22 mouse cellular contexts compared by ENCODE assay signal in the genomic region with DNA sequence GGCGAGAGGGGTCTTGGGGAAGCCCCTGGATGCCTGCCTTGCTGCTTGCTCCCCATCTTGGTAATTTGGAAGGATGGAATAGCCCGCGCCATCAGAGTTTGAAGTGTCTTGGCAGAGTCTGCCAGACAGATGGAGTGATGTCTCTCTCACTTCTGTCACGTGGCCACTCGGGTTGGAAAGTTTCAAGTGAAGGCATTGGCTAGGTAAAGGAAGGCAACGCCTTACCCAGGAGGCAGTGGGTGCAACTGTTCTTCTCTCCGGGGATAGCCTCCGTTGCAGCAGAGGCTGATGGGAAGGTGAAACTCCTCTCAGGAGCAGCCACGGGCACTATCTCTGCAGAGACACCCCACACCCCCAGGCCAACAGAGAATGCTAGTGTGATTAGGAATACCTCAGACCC. TPM values are rescaled to one million over a fixed set of nuclear protein-coding genes. Genes with fewer than 3 reads are reported as not detected.
A peak's percentile ranks its signal among the peaks of the same experiment; 100 is the strongest.
DNase-seq lines count a peak whose midpoint lies in the region; TF ChIP-seq lines count a peak whose summit lies in the region.
"Had no signal": no experiment of that assay in that cellular context is flagged by ENCODE, and none has a peak within 500 bp of the region (broad histone marks: within the 10 kb centered on the region; RNA-seq: fewer than 3 reads in every experiment).

No protein-coding gene starts in this region.

- TF ChIP-seq CTCF in C2C12 (IDR thresholded peaks at IDR 0.05; ENCODE audit: control insufficient read depth, insufficient read depth, insufficient read length): no peak
- no peak for TF ChIP-seq CTCF in CH12.LX (conservative IDR thresholded peaks at IDR 0.05 in 1 of 2, IDR thresholded peaks at IDR 0.05 in 1 of 2; ENCODE audit: low read depth in 2 of 2, low read length in 2 of 2)

- no peak overlapping the region for H3K27ac ChIP-seq in CH12.LX (ENCODE audit: insufficient read depth, low read depth)
- H3K27ac ChIP-seq: hindbrain, embryonic 12.5 days; limb, embryonic 15.5 days; stomach, postnatal 0 days had no signal

- no peaks in the 10 kb centered on the region for H3K27me3 ChIP-seq in C2C12 (ENCODE audit: control insufficient read depth, insufficient read depth, insufficient read length)
- H3K27me3 ChIP-seq in CH12.LX (replicated peaks): no peaks in the 10 kb centered on the region

- H3K9ac ChIP-seq in CH12.LX (ENCODE audit: insufficient read depth, low read depth): peak overlapping the region; percentile 25
- H3K9ac ChIP-seq: hindbrain, embryonic 12.5 days; limb, embryonic 15.5 days had no signal

- peak; percentile 12 to 20 for DNase-seq in left cerebral cortex, postnatal 14 days (ENCODE audit: low spot score in 2 of 2)
- DNase-seq in left cerebral cortex, adult 11 months (ENCODE audit: low spot score): no peak
- DNase-seq in CH12.LX (ENCODE audit: extremely low read depth): peak; percentile 56
- peak; percentile 75 for DNase-seq in cerebellum, adult 9-10 months
- no peak for DNase-seq in heart, adult 8-10 months (ENCODE audit: low spot score)
- DNase-seq in urinary bladder, postnatal 4 days (ENCODE audit: low spot score in 2 of 2): no peak
- DNase-seq: adrenal gland, postnatal 10 days; gastrocnemius, postnatal 36 days; kidney, postnatal 4 days; right cerebral cortex, adult 18-20 months; thymus, postnatal 25 days had no signal

- no peaks in the 10 kb centered on the region for H3K79me3 ChIP-seq in C2C12 (ENCODE audit: low read depth)

- dilution Hi-C loops in CH12.LX (cut with MboI; ENCODE audit: extremely low pct_ligation_motif_present, extremely low pct_unique_long_range_greater_than_20kb, low sequenced_read_pairs): no loop called here

- in situ Hi-C loops in CH12.LX (cut with MboI; ENCODE audit: low pct_ligation_motif_present, low pct_unique_long_range_greater_than_20kb, low sequenced_read_pairs): no loop called here

- H3K79me2 ChIP-seq in C2C12 (ENCODE audit: control insufficient read depth, insufficient read depth) (no peaks in the 10 kb centered on the region), CH12.LX (replicated peaks; ENCODE audit: control insufficient read depth, extremely low read depth, insufficient read depth, poor library complexity, severe bottlenecking) (no peaks in the 10 kb centered on the region)

- no peak for TF ChIP-seq EP300 in CH12.LX (IDR thresholded peaks at IDR 0.05; ENCODE audit: low read length)

- TF ChIP-seq RAD21 in CH12.LX (IDR thresholded peaks at IDR 0.05; ENCODE audit: low read depth, low read length): no peak

- H3K36me3 ChIP-seq in C2C12 (ENCODE audit: control insufficient read depth, insufficient read depth) (no peaks in the 10 kb centered on the region), CH12.LX (replicated peaks in 1 of 2; ENCODE audit: control insufficient read depth in 1 of 2, insufficient read depth in 1 of 2, low read length in 1 of 2) (no peaks in the 10 kb centered on the region)
- H3K36me3 ChIP-seq: hindbrain, embryonic 12.5 days; limb, embryonic 15.5 days had no signal

- peak overlapping the region; percentile 14 for H3K4me2 ChIP-seq in CH12.LX (ENCODE audit: insufficient read depth, low read depth, poor library complexity, severe bottlenecking)
- H3K4me2 ChIP-seq: hindbrain, embryonic 12.5 days; limb, embryonic 15.5 days had no signal

- H3K4me1 ChIP-seq in CH12.LX (ENCODE audit: control insufficient read depth in 1 of 2, insufficient read depth in 2 of 2): peaks cover 11 to 31% of the 10 kb centered on the region in 2 experiments; a peak in 3 of 4 replicates
- H3K4me1 ChIP-seq: hindbrain, embryonic 12.5 days; limb, embryonic 15.5 days had no signal

- intact Hi-C loops in left cerebral cortex, postnatal 14 days (cut with DNase I): no loop called here

- TF ChIP-seq POLR2A in CH12.LX (IDR thresholded peaks at IDR 0.05; ENCODE audit: low read depth, low read length): peak; percentile 77

- no peaks in the 10 kb centered on the region for H3K9me3 ChIP-seq in CH12.LX (replicated peaks; ENCODE audit: low read length)
- H3K9me3 ChIP-seq: hindbrain, embryonic 12.5 days; limb, embryonic 15.5 days had no signal

- no peak overlapping the region for H3K4me3 ChIP-seq in C2C12 (ENCODE audit: insufficient read depth, poor library complexity, severe bottlenecking)
- peak overlapping the region in 2 of 3 experiments; percentile 14 to 25 for H3K4me3 ChIP-seq in CH12.LX (replicated peaks in 1 of 3; ENCODE audit: low read depth in 2 of 3, low read length in 2 of 3, poor library complexity in 1 of 3)
- H3K4me3 ChIP-seq: hindbrain, embryonic 12.5 days; limb, embryonic 15.5 days had no signal

- H3ac ChIP-seq in C2C12 (ENCODE audit: control insufficient read depth, insufficient read length, low read depth): no peak overlapping the region

TF ChIP-seq in C2C12, 6 proteins besides CTCF, POLR2A, EP300 and RAD21:
- TF ChIP-seq USF1 (IDR thresholded peaks at IDR 0.05; ENCODE audit: low read depth) (peak; percentile 49), CEBPB (IDR thresholded peaks at IDR 0.05; ENCODE audit: low read depth) (no peak)

TF ChIP-seq in CH12.LX, 34 proteins besides CTCF, POLR2A, EP300 and RAD21:
- TF ChIP-seq ZMIZ1 (IDR thresholded peaks at IDR 0.05; ENCODE audit: low read depth, low read length) (0 out of 2 replicates have a peak, but pooled peaks have one; percentile 25), HCFC1 (IDR thresholded peaks at IDR 0.05; ENCODE audit: low read depth, low read length) (peak; percentile 66), MAX (IDR thresholded peaks at IDR 0.05; ENCODE audit: low read length) (peak; percentile 97), SIN3A (IDR thresholded peaks at IDR 0.05; ENCODE audit: low read length) (0 out of 2 replicates have a peak, but pooled peaks have one; percentile 45), CHD1 (IDR thresholded peaks at IDR 0.05; ENCODE audit: low read depth, low read length) (no peak), MYC (IDR thresholded peaks at IDR 0.05; ENCODE audit: low read depth, low read length) (peak; percentile 72; the same call in 1 of the 2 replicates), USF1 (IDR thresholded peaks at IDR 0.05; ENCODE audit: low read depth, low read length) (peak; percentile 91), KAT2A (IDR thresholded peaks at IDR 0.05; ENCODE audit: insufficient replicate concordance, low read length) (0 out of 2 replicates have a peak, but pooled peaks have one; percentile 35), USF2 (conservative IDR thresholded peaks at IDR 0.05; ENCODE audit: low read depth, low read length) (peak; percentile 92), BHLHE40 (IDR thresholded peaks at IDR 0.05; ENCODE audit: low read depth, low read length) (peak; percentile 84), TBP (conservative IDR thresholded peaks at IDR 0.05; ENCODE audit: low read depth, low read length) (peak; percentile 65), E2F4 (IDR thresholded peaks at IDR 0.05; ENCODE audit: insufficient replicate concordance, low read depth, low read length) (no peak), NELFE (IDR thresholded peaks at IDR 0.05; ENCODE audit: low read depth, low read length) (peak; percentile 36; the same call in 1 of the 2 replicates), TCF12 (IDR thresholded peaks at IDR 0.05; ENCODE audit: low read depth, low read length) (peak; percentile 74; the same call in 1 of the 2 replicates), CHD2 (IDR thresholded peaks at IDR 0.05; ENCODE audit: low read length) (no peak), MAFK (IDR thresholded peaks at IDR 0.05; ENCODE audit: insufficient replicate concordance, low read length) (no peak), MEF2A (IDR thresholded peaks at IDR 0.05; ENCODE audit: borderline replicate concordance, low read depth, low read length) (no peak), JUND (conservative IDR thresholded peaks at IDR 0.05; ENCODE audit: low read depth, low read length) (no peak), ETS1 (conservative IDR thresholded peaks at IDR 0.05; ENCODE audit: low read depth, low read length) (peak; percentile 32; the same call in 1 of the 2 replicates), MXI1 (IDR thresholded peaks at IDR 0.05; ENCODE audit: low read depth, low read length) (peak; percentile 69; the same call in 1 of the 2 replicates), IRF4 (IDR thresholded peaks at IDR 0.05; ENCODE audit: low read depth, low read length) (peak; percentile 48; the same call in 1 of the 2 replicates), UBTF (IDR thresholded peaks at IDR 0.05; ENCODE audit: low read depth, low read length) (no peak), RCOR1 (conservative IDR thresholded peaks at IDR 0.05; ENCODE audit: low read depth, low read length) (no peak)
TF ChIP-seq in CH12.LX: peak in this region for 15.

RNA-seq across cellular contexts. Expression of a gene that starts 5.0 kb away (rescaled TPM):
- not detected for total RNA-seq in left cerebral cortex, postnatal 14 days (2021)
- polyA plus RNA-seq in C2C12 (2012; fragmentation: generic; extraction: Trizol) (0.34 TPM), CH12.LX (2012; ENCODE audit: insufficient read length, low read depth) (not detected in 2 replicates)
- total RNA-seq in CH12.LX (2012; rRNA removed) (not detected in 2 replicates), CH12.LX (2014; rRNA removed) (0.59 TPM in 1 of 2 replicates, not detected in the other)
- 1 to 10 TPM in 2 of 4 experiments, under 1 TPM in 1, not detected in 1; 0.63 to 9.2 (median 2.1) TPM for total RNA-seq in heart, adult 8-10 months (2022)
- total RNA-seq: gastrocnemius, postnatal 36 days; left cerebral cortex, adult 18-20 months; megakaryocyte-erythroid progenitor cell, adult 5-6 weeks; neutrophil, adult 5-6 weeks had no signal
- polyA plus RNA-seq: embryonic facial prominence, embryonic 11.5 days; heart, embryonic 14.5 days had no signal

RNA-seq across cellular contexts. Expression of a gene that starts 10.0 kb away (rescaled TPM):
- total RNA-seq in left cerebral cortex, postnatal 14 days (2021): 1 to 10 TPM; 7.2 to 8.5 TPM
- polyA plus RNA-seq in C2C12 (2012; fragmentation: generic; extraction: Trizol): 17.7 TPM
- 15.1 and 16.6 TPM in 2 replicates for total RNA-seq in CH12.LX (2012; rRNA removed)
- 14.7 and 15.2 TPM in 2 replicates for total RNA-seq in CH12.LX (2014; rRNA removed)
- polyA plus RNA-seq in CH12.LX (2012; ENCODE audit: insufficient read length, low read depth): 24.5 and 27.6 TPM in 2 replicates
- 1 to 10 TPM; 3.6 to 4.5 (median 3.9) TPM for total RNA-seq in heart, adult 8-10 months (2022)

RNA-seq across cellular contexts. Expression of a gene that starts 11.9 kb away (rescaled TPM):
- total RNA-seq in left cerebral cortex, postnatal 14 days (2021): not detected
- polyA plus RNA-seq in C2C12 (2012; fragmentation: generic; extraction: Trizol): not detected
- not detected in 2 replicates for total RNA-seq in CH12.LX (2012; rRNA removed)
- not detected in 2 replicates for total RNA-seq in CH12.LX (2014; rRNA removed)
- polyA plus RNA-seq in CH12.LX (2012; ENCODE audit: insufficient read length, low read depth): not detected in 2 replicates
- total RNA-seq in heart, adult 8-10 months (2022): not detected
- total RNA-seq: gastrocnemius, postnatal 36 days; left cerebral cortex, adult 18-20 months; megakaryocyte-erythroid progenitor cell, adult 5-6 weeks; neutrophil, adult 5-6 weeks had no signal
- polyA plus RNA-seq: embryonic facial prominence, embryonic 11.5 days; heart, embryonic 14.5 days; hindbrain, embryonic 12.5 days; intestine, postnatal 0 days; limb, embryonic 15.5 days; spleen, adult 2 months; stomach, postnatal 0 days had no signal

RNA-seq across cellular contexts. Expression of a gene that starts 22.3 kb away (rescaled TPM):
- total RNA-seq in left cerebral cortex, postnatal 14 days (2021): not detected
- not detected for polyA plus RNA-seq in C2C12 (2012; fragmentation: generic; extraction: Trizol)
- total RNA-seq in CH12.LX (2012; rRNA removed): not detected in 2 replicates
- not detected in 2 replicates for total RNA-seq in CH12.LX (2014; rRNA removed)
- not detected in 2 replicates for polyA plus RNA-seq in CH12.LX (2012; ENCODE audit: insufficient read length, low read depth)
- total RNA-seq in heart, adult 8-10 months (2022): not detected
- total RNA-seq: gastrocnemius, postnatal 36 days; left cerebral cortex, adult 18-20 months; megakaryocyte-erythroid progenitor cell, adult 5-6 weeks; neutrophil, adult 5-6 weeks had no signal
- polyA plus RNA-seq: heart, embryonic 14.5 days; spleen, adult 2 months had no signal

RNA-seq across cellular contexts. Expression of a gene that starts 31.1 kb away (rescaled TPM):
- not detected for total RNA-seq in left cerebral cortex, postnatal 14 days (2021)
- 0.04 TPM for polyA plus RNA-seq in C2C12 (2012; fragmentation: generic; extraction: Trizol)
- total RNA-seq in CH12.LX (2012; rRNA removed): not detected in 2 replicates
- not detected in 2 replicates for total RNA-seq in CH12.LX (2014; rRNA removed)
- polyA plus RNA-seq in CH12.LX (2012; ENCODE audit: insufficient read length, low read depth): not detected in 2 replicates
- total RNA-seq in heart, adult 8-10 months (2022): not detected
- total RNA-seq: adrenal gland, postnatal 10 days; gastrocnemius, postnatal 36 days; left cerebral cortex, adult 18-20 months; megakaryocyte-erythroid progenitor cell, adult 5-6 weeks; neutrophil, adult 5-6 weeks had no signal
- polyA plus RNA-seq: heart, embryonic 14.5 days; hindbrain, embryonic 12.5 days; intestine, postnatal 0 days; spleen, adult 2 months had no signal

Comparison
In these comparisons a context has a peak if more than half of its experiments do, and no peak if none do; other contexts are left out.
1. DNase-seq: peak in left cerebral cortex, postnatal 14 days (2 of 2), CH12.LX (single experiment) and cerebellum, adult 9-10 months (single experiment); none in left cerebral cortex, adult 11 months (single experiment), heart, adult 8-10 months (single experiment) and urinary bladder, postnatal 4 days (0 of 2).